Mouse (Mus musculus): Measurements from ENCODE around the gene Lgi4.

The Lgi4 gene

DNA sequence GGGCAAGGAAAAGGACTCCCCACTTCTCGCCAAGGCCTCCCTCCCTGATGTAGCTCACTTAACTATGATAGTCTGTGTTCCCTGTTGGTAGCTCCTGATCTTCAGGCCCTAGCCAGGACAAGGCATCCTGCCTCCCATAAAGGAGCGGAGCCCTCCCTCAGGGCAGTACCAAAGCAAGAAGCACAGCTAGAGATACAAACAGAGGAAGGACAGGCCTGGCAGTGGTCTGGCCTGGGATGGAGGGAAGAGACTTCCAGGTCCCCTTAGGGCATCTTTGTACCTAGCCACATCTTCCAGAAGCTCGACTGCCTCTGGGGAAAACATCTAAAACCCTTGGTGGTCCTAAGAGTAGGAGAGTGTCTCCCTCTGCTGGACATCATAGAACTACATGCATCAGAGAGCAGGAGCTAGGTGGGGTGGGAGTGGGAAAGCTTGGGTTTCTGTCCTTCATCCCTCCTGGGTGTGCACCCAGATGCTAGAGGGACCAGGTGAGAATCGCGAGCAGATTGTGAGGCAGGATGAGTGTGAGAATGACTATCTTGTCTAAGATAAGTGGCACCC lies 18.8 kb downstream of the Lgi4 start:
- peak; percentile 37 to 58 for DNase-seq

DNA sequence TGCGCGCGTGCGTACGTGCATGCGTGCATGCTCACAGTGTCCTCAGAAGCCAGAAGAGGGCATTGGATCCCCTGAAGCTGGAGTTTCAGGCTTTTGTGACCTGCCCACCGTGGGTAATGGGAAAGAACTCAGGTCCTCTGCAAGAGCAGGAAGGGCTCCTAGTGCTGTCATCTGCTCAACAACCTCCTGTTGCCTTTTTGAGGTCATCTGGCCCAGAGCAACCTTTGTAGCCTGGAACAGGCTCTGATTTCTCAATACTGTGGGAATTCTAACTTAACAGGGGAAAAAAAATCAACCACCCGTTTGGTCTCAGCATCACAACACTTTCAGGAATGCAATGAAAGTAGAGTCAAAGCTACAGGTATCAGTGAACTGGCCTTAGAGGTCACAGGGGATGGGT lies 20.5 kb downstream of the Lgi4 start:
- DNase-seq = no peak

DNA sequence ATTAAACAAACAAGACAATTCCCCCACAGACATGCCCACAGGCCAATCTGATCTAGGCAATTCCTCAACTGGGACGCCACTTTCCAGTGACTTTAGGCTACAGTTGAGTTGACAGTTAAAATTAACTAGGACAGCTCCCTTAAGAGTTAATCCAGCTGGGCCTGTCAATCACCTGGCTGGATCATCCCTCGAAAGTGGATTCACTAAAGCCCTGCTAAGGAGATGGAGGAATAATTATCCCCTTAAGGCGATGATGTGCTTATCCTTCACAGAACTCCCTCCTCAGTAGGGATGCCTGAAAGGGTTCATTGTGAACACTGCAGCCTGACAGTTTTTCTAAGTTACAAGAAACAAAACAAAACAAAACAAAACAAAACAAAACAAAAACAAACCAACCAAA lies 21.5 kb downstream of the Lgi4 start:
- DNase-seq = no peak

DNA sequence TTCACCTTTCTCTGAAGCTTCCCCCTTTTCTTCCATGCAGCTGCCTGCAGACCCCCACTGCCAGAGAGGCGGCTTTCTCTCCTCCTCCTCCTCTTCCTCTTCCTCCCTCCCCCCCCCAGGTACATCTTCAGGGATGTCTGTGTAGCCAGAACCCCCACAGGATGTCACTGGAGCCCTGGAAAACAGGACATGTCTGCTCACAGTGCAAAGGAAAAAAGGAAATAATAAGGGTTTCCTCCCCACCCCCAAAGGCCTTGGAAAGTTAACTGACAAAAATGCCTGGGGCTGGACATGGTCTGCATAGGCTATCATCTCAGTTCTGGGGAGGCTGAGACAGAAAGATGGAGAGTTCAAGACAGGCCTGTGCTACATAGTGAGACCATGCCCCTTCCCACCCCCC lies 22.0 kb downstream of the Lgi4 start:
- no peak for DNase-seq

DNA sequence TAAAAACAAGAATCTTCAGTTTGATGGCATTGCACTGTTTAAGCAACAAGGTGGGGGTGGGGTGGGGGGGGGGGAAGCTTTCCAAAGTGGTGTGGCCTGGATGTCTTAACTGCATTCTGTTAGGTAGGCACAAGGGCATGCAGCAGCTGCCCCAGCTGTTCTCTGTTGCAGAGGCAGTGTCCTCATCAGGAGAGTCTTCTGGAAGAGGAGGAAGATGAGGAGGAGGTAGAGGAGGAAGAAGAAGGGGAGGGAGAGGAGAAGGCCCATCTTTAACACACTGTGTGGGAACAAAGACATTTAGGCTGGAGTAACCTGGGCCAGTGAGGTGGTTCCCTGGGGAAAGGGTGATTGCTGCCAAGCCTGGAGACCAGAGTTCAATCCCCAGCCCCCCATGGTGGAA lies 23.0 kb downstream of the Lgi4 start:
- no peak for DNase-seq

DNA sequence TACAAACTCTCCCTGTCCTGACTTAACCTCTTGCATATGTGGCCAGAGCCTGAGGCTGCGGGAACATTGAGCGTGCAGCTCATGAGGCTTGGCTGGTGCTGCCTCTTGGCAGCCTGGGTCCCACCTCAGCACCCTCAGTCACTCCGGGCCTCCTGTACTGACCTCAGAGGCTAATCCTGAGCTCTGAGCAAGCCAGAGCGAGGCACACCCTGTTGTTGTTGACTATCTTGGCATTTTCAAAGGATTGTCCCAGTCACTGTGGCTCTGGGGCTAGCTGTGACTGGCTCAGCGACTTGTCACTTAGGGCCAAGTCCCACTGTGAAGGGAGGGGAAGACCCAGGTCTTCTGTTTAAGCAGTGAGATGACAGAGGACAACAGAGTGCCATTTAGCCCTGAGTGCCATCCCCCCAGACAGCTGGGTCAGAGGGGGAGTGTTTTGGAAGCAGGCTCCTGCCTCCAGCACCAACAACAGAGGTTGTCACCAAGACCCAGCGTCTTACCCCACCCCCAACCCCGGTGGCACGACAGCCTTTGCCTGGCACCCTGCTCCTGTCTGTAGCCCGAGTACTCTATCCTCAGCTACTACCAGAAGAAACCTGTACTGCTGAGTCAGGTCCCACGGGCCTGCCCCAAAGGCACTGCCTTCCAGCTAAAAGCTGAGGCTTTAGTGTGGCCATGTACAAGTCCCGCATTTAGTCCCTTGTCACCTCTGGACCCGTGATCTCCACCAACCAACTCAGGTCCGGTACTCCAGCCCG lies 23.9 kb downstream of the Lgi4 start:
- peak in 1 of 2 experiments; percentile 45 for DNase-seq

DNA sequence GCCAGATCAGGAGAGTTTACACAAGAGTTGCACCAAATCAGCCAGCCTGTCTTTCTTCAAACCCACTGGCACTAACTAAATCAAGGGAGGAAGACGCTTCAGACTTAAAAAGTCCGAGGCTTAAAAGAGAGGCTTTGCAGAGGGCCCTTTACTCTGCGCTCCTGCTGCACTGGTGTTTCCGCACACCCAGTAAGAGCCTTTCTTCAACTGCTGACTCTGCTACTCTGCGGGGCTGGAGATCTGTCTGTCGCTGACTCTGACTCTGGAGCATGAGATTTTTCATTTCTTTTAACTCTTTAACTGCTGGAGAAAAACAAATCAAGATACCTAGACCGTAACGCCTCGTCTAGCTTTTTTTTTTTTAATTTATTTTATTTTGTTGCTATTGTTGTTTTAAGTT lies 25.0 kb downstream of the Lgi4 start:
- DNase-seq = peak in 1 of 2 experiments; percentile 31

DNA sequence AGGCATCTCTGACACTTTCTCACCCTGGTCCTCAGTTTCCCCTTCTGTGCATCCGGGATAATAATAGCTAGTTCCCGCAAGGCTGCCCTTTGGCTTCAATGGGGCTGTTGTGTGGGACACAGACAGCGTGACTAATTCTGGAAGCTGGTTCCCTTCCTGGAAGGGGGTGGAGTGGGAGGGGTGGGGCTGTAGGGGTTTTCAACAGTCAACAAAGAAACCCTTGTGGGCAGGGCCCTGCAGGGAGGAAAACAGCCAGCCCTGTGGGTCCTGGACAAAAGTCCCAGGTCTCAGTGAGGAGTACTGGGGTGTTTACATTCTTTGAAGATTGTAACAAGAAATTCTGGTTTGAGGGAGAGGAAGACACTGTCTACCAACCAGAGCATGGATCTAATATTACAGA lies 26.0 kb downstream of the Lgi4 start:
- peak in 1 of 2 experiments; percentile 53 for DNase-seq

DNA sequence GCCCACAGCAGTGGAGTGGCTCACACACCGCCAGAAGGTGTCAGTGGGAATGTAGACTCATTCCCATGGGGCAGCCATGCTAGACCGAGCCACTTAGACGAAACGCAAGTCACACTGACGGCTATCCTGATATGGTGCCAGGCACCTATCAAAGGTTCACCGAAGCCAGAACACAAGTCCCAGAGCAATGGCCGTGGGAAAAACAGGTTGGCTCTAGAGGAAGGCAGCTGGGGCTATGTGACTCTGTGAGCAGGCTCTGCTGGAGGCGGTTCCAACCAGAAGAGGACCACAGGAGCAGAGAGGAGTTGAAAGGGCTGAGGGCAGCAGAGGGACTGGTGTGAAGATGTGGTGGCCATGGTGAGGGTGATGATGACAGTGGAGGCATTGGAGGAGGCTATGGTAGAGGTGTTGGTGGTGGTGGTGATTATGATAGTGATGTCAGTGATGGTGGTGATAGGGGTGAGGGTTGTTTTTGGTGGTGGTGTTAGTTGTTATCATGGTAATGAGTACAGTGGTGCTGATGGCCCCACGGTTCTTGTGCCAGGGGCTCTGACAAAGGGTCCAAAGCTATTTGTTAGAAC lies 27.1 kb downstream of the Lgi4 start:
- DNase-seq = no peak

DNA sequence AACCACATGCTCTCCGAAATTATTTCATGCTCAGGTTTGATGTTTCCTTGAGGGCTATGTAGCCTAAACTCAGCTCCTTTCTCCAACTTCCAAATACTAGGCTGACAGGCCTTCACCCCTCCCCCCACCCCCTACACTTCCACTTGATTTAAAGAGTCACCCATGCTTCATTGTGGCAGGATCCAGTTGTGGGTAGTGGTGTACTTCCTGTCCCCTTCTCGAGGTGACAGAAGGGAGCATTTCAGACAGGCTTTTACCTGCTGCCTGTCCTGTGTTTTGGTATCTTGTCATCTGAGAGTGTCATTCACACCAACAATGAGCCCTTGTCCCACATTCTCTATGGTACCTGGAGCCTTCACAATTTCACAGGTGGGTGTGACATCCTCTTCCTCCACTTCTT lies 28.1 kb downstream of the Lgi4 start:
- no peak for DNase-seq

DNA sequence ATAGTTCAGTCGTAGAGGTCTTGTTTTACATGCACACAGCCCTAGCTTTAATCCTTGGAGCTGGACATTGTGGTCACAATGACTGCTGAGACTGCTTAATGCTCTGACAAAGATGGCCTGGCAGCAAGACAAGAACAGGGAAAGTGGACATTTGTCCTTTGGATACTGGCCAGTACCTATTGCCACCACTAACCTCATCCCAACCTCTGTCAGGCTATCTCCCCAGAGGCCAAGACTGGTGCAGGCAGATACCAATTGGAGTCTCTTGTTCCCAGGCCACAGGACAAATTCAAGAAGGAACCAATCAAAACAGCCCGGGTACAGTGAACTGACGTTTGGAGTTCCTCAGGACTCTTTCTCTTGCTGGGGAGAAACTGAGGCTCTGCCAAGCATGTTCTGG lies 29.1 kb downstream of the Lgi4 start:
- DNase-seq = no peak

DNA sequence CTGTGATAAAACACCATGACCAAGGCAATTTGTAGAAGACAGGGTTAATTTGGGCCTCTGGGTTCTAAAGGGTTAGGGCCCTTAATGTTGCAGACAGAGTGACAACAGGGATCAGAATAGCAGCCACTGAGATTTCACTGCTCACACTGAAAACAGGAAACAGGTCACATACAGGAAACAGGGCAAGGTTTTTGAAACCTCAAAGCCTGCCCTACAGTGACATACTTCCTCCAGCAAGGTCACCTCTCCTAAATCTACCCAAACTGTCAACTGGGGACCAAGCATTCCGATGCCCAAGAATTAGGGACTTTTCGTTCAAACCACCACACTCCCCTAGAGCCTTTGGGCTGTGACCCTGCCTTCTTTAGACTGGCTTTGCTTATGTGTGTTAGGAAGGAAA lies 30.6 kb downstream of the Lgi4 start:
- DNase-seq = no peak

DNA sequence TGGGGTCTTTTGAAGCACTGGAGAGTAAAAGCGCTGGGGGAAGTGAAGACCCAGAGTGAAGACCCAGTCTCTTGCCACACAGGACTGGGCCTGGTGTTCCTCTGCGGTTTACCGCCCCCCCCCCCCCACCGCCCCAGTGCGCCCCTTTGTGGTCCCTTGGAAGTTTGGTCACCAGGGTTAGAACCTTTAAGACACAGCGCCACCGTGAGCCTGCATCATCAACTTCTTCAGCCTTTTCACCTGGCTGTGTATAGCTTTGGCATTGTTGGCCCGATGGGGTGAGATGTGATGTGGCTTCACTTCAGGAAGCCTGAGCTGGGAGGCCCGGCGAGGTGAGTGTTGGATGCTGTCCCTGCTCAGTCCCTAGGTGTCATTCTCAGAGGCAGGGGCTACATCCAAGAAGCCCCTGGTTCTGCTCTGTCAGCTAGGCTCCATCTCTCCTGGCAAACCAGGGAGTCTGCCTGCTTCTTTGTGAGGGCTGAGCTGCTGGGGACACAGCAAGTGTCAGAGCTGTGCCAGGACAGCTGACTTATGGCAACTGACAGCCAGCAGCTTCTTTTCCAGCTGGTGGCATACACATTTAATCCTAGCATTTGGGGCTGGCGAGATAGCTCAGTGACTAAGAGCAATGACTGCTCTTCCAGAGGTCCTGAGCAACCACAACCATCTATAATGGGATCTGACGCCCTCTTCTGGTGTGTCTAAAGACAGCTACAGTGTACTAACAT lies 35.8 kb downstream of the Lgi4 start:
- DNase-seq = no peak

DNA sequence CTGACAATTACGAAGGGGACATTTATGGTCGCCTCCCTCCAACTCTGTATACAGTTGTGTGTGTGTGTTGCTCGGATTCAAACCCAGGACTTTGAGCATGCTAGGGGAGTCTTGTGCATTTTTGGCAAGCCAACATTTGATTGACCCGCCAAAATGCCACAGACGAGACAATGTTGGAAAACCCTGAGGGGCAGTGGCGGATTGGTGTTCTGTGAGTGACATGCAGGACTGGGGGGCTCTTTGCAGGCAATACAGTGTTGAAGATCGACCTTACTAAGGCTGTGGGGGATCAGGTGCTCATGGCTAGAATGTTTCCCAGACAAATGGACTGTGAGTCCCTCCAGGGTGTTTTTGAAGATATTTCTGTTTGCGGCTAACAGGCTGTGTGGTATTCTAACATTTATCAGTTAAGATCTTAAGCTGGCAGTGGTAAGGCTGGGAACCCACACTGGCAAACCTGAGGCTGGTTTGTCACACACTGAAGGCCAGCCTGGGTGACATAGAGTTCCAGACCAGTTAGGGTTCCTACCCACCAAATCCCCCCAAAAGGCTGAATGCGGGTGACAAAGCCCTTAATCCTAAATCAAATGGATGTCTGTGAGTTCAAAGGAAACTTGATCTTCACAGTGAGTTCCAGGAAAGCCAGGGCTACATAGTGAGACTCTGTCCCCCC lies 37.9 kb downstream of the Lgi4 start:
- DNase-seq = no peak

DNA sequence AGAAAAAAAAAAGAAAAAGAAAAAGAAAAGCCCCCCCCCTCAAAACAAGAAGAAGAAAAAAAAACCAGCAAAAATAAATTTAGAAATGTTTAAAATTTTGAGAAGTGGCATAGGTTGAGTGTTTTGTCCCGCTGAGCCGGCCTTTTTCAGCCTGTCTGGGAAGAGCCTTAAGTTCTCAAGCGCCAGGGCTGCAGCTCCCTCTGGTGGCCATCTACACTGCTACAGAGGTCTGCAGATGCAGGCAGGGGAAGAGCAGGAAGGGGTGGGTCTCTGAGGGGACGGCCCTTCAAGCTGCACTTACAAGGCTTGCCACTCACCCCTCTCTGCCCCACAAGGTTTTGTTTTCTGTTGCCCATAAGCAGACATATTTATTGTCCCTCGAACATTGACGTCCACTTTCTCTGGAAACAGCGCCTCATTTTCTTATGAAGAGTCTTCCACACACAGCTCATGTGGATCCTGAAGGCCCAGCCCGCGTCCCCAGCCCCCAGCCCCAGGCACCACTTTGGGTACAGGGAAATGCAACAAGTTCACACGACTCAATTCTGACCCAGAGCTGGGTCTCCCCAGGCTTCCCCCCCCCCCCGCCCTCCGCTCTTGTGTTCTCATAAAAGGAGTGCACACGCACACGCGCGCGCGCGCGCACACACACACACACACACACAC lies 38.6 kb downstream of the Lgi4 start:
- DNase-seq = peak; percentile 96 to 97

DNA sequence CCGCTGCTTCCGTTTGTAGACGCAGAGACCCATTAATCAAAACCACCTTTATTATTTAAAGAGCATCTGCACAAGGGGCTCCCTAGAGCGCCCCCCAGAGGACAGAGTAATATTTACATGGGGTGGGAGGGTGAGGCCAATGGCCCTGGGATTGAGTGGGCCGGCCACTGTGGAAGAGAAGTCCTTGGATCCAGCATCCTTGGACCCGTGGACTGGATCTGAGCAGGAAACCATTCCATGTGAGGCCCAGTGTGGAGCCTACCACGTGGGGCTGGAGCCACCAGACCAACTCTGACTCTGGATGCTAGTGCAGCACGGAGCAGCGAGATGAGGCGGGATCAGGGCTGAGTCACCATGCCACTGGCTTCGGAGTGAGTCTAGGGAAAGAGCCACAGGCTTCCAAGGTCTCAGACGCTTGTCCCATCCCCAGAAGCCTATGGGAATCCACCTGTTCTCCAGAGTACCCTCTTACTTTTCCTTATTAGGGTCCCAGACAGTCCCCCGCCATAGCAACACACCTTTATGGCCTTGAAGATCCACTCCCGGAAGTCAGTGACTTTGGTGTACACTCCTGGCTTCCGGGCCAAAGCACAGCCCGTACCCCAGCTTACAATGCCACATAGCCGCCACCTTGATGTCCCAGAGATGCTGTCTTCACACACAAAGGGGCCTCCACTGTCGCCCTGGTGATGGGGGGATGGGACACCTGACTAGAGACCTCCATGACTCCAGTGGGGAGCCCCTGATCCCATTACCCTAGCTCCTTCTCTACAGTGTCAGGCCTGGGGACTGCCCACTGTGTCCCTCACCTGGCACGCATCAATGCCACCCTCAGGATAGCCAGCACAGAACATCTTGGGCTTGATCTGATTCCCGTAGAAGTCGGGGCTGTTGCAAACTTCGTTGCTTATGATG lies 39.8 kb downstream of the Lgi4 start:
- DNase-seq = peak; percentile 44 to 64

DNA sequence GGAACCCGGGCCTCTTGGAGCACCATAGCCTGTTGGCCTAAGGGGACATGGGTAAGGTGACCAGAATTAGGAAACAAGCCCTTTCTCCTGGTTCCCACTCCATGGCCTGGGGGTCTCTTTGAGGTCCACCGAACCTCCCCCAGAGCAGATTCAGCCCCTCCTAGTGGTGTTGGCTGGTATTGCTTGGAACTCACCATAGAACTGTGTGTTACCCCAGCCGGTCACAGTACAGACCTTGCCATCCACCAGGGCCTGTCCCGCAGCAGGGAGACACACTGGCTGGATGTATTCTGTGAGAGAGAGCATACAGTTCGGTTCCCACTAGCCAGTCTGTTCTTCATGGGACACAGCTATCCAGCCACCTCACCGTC lies 40.5 kb downstream of the Lgi4 start:
- DNase-seq = no peak

DNA sequence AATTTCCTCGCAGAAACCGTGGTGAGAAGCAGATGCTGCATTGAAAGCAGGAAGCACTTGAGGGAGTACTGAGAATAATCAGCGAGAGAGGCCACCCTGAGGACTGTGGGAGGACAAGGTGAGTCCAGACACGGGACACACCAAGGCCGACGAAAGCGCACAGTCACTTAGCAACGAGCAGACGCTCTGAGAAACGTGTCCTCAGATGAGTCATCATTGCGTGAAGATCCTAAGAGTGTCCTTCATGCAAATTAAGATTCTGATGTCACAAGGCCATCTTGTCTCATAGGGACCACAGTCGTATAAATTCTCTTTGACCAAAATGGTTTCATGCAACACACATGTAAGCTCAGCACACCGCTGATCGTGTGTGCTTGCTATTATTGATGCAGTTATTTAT lies 41.6 kb downstream of the Lgi4 start:
- no peak for DNase-seq

DNA sequence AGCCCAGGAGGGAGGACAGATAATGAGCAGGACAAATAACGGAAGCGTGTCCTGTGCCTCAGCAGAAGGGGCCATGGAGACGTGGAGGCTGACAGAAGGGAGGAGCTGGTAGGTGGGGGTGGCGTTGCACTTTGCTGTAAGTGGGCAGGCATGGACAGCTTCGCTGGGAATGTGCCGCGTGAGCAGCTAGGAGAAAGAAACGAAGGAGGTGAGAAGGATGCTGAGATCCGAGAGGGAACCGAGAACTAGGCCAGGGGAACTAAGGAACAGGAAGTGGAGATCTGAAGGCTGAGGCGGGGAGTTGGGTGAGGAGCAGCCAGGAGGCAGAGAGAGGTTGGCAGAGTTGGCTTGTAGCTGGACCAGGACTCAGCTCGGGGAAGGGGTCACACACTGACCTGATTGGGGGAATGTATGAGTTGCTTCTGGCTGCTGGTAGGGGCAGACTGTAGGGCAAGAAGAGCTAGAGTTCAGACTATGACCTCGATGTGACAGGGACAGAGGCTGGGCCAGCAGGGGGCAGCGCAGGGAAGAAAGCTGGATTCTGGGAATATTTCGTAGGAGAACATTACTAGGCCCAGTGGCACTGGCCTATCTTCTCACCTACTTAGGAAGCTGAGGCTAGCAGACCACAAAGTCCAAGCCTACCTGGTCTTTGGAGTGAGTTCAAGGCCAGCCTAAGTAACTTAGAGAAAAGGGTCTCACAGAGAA lies 46.1 kb downstream of the Lgi4 start:
- DNase-seq = peak; percentile 77 to 79

DNA sequence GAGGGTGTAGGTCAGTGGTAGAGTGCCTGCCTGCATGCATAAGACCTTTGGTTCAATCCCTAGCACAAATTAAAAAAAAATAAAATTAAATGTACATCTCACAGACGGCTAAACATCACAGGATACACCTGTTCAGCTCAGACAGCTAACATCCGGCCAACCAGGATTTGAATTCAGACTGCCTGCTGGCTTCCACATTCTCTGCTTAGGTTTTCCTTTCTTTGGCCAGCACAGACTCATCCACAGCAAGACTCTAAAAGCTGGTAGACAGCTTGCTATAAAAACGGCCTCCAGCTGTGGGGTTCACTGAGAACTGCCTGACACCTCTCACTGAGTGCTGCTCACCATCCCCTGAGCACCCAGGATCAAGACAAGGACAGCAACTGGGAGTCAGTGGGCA lies 47.0 kb downstream of the Lgi4 start:
- DNase-seq = no peak

DNA sequence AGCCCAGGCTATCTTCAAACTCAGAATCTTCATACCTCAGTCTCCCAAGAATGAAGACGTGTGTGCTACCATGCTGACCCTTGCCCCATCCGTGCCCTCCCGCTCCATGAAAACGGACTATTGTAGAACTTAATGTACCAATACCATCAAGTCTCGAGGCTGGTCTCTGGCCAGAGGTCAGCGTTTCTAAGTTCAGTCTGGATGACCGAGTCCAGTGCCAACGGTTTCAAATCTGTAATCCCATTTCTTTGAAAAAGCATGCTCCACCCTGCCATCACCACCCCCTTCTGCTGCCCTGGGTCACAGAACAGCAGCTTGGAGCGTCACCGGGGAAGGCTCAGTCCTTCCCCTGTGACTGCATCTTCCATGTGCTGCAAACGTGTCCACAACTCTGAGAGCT lies 48.6 kb downstream of the Lgi4 start:
- no peak for DNase-seq

All from kidney, postnatal 4 days (tissue).